Mouse (Mus musculus): ENCODE results near the gene Zfp541. TPM values are rescaled to one million over a fixed set of nuclear protein-coding genes. Genes with fewer than 3 reads are reported as not detected.

The Zfp541 gene
- total and polyA plus RNA-seq, 3 experiments = 0.01 TPM; not detected in 2

DNA sequence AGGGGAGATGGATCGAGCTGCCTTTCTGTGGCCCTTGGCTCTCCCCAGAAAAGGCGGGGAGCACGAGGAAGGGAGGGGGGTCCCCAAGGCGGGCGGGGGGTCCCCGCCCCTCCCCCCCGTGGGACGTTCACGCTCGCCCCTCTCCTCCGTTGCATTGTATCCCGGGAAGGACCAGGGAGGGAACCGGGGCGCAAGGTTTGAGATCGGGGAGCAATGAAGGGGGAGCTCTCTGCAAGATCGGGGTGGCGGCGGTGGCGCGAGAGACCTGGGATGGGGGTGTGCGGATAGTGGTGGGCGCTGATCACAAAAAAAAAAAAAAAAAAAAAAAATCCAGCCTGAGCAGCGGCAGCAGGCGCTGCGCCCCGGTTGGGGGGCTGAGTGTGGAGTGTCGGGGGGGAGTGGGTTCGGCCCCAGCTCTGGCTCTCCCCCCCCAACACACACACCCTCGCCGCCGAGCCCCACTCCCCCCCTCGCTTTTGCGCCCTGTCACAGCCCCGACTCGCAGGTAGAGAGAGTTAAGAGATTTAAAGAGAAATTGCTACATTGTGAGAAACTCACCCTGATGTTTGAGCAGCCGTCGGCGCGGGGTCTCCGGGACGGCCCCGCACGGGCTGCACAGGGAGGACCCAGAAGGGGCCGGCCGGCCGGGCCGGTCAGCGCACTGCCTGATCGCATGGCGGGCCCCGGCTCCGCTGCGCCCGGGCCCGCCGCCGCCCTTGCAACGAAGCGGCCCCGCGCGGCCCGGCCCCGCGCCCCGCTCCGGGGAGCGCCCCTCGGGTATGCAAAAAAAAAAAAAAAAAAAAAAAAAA is 14.1 kb upstream of the Zfp541 start, which contains the start of gene Bicra (continued):
- TF ChIP-seq USF2 (IDR thresholded peaks at IDR 0.05; ENCODE audit: borderline replicate concordance in 1 of 2, insufficient read depth in 1 of 2, low read depth in 1 of 2, low read length in 2 of 2) (no peak), E2F4 (IDR thresholded peaks at IDR 0.05; ENCODE audit: borderline replicate concordance, low read depth, low read length) (no peak), ZKSCAN1 (IDR thresholded peaks at IDR 0.05; ENCODE audit: low read depth, low read length) (no peak)

DNA sequence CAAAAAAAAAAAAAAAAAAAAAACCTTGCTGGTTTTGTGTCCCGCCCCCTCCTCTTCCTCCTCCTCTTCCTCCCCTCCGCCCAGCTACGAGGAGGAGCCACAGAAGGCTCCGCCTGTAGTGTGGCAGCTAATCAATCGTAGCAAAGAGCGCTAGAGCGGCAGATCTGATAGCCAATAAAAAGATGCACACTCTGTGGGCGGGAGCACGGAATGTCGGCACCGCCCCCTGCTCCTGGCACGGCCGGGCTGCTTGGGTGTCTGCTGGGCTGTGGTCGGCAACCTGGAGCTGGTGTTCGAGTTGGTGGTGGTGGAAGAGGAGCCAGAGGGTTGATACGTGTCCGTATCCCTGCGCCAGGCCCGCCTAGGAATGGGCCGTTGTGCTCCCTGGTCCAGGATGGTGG is 13.4 kb upstream of the Zfp541 start:
- peaks cover 0 to 21% of the 10 kb centered on the region in 2 experiments; a peak in 2 of 4 replicates for H3K36me3 ChIP-seq (ENCODE audit: control insufficient read depth in 1 of 2, insufficient read depth in 2 of 2, low read length in 2 of 2)
- H3K4me3 ChIP-seq (ENCODE audit: control insufficient read depth in 1 of 2, insufficient read depth in 1 of 2, low read depth in 2 of 2, low read length in 2 of 2) = peak overlapping the region; percentile 79 to 92
- peak overlapping the region; percentile 84 for H3K9ac ChIP-seq (ENCODE audit: control insufficient read depth, low read depth, low read length, poor library complexity, severe bottlenecking)
- H3K27ac ChIP-seq (ENCODE audit: control insufficient read depth, low read depth, low read length) = peak overlapping the region; percentile 94
- H3K79me2 ChIP-seq (ENCODE audit: control insufficient read depth, insufficient read depth, low read length, poor library complexity) = peaks cover 48% of the 10 kb centered on the region
- DNase-seq (ENCODE audit: low read depth, low spot score) = peak; percentile 98
- H3K4me1 ChIP-seq (ENCODE audit: control insufficient read depth in 1 of 2, insufficient read depth in 2 of 2, low read length in 2 of 2) = peaks cover 5 to 34% of the 10 kb centered on the region in 2 experiments
- H3K27me3 ChIP-seq (ENCODE audit: control insufficient read depth in 1 of 2, insufficient read depth in 2 of 2, low read length in 2 of 2) = no peaks in the 10 kb centered on the region
- H3K9me3 ChIP-seq (replicated peaks; ENCODE audit: insufficient read depth, low read length) = no peaks in the 10 kb centered on the region
- TF ChIP-seq HCFC1 (IDR thresholded peaks at IDR 0.05; ENCODE audit: low read depth, low read length) (peak; percentile 73; the same call in 1 of the 2 replicates), POLR2AphosphoS2 (IDR thresholded peaks at IDR 0.05; ENCODE audit: low read length) (peak; percentile 68), ETS1 (IDR thresholded peaks at IDR 0.05; ENCODE audit: low read depth, low read length) (no peak), MYB (IDR thresholded peaks at IDR 0.05; ENCODE audit: low read depth, low read length) (no peak), MEF2A (IDR thresholded peaks at IDR 0.05; ENCODE audit: extremely low read depth, insufficient replicate concordance, low read depth, low read length, poor library complexity, severe bottlenecking) (no peak), ZNF384 (IDR thresholded peaks at IDR 0.05; ENCODE audit: low read depth, low read length) (peak; percentile 98), NELFE (IDR thresholded peaks at IDR 0.05; ENCODE audit: low read depth, low read length) (peak; percentile 71), ZKSCAN1 (IDR thresholded peaks at IDR 0.05; ENCODE audit: low read depth, low read length) (0 out of 2 replicates have a peak, but pooled peaks have one; percentile 64), POLR2AphosphoS5 (IDR thresholded peaks at IDR 0.05; ENCODE audit: borderline replicate concordance, low read depth, low read length) (0 out of 2 replicates have a peak, but pooled peaks have one; percentile 73), CHD2 (IDR thresholded peaks at IDR 0.05; ENCODE audit: low read length) (peak; percentile 87), BHLHE40 (IDR thresholded peaks at IDR 0.05; ENCODE audit: borderline replicate concordance, low read depth, low read length) (no peak), TBP (IDR thresholded peaks at IDR 0.05; ENCODE audit: low read depth, low read length) (peak; percentile 63; the same call in 1 of the 2 replicates), MAZ (IDR thresholded peaks at IDR 0.05; ENCODE audit: low read depth, low read length) (peak; percentile 72; the same call in 1 of the 2 replicates), GABPA (IDR thresholded peaks at IDR 0.05; ENCODE audit: low read depth, low read length) (no peak), USF2 (IDR thresholded peaks at IDR 0.05; ENCODE audit: borderline replicate concordance in 1 of 2, insufficient read depth in 1 of 2, low read depth in 1 of 2, low read length in 2 of 2) (no peak), E2F4 (IDR thresholded peaks at IDR 0.05; ENCODE audit: borderline replicate concordance, low read depth, low read length) (no peak), JUND (IDR thresholded peaks at IDR 0.05; ENCODE audit: low read depth, low read length) (no peak), RAD21 (IDR thresholded peaks at IDR 0.05; ENCODE audit: low read depth, low read length) (no peak), MYC (IDR thresholded peaks at IDR 0.05; ENCODE audit: low read depth, low read length) (0 out of 2 replicates have a peak, but pooled peaks have one; percentile 8), SIN3A (IDR thresholded peaks at IDR 0.05; ENCODE audit: low read length) (peak; percentile 70), POLR2A (IDR thresholded peaks at IDR 0.05; ENCODE audit: control insufficient read depth in 1 of 2, insufficient read depth in 1 of 2, low read depth in 1 of 2, low read length in 2 of 2, poor library complexity in 1 of 2) (peak; percentile 68 to 77), MAX (IDR thresholded peaks at IDR 0.05; ENCODE audit: low read length) (peak; percentile 8; the same call in 1 of the 2 replicates), RCOR1 (IDR thresholded peaks at IDR 0.05; ENCODE audit: low read depth, low read length) (no peak), ELF1 (IDR thresholded peaks at IDR 0.05; ENCODE audit: low read depth, low read length) (peak; percentile 27; the same call in 1 of the 2 replicates), ZC3H11A (IDR thresholded peaks at IDR 0.05; ENCODE audit: low read depth, low read length) (no peak), CTCF (IDR thresholded peaks at IDR 0.05 in 2 of 3, conservative IDR thresholded peaks at IDR 0.05 in 1 of 3; ENCODE audit: control insufficient read depth in 1 of 3, insufficient read depth in 1 of 3, low read depth in 2 of 3, low read length in 3 of 3, poor library complexity in 1 of 3, severe bottlenecking in 1 of 3) (no peak), CHD1 (IDR thresholded peaks at IDR 0.05; ENCODE audit: low read depth, low read length) (no peak), SMC3 (IDR thresholded peaks at IDR 0.05; ENCODE audit: low read depth, low read length) (no peak), TCF12 (IDR thresholded peaks at IDR 0.05; ENCODE audit: low read depth, low read length) (peak; percentile 24; the same call in 1 of the 2 replicates), NRF1 (IDR thresholded peaks at IDR 0.05; ENCODE audit: insufficient read depth, low read depth, low read length, poor library complexity, severe bottlenecking) (0 out of 2 replicates have a peak, but pooled peaks have one; percentile 29), ZMIZ1 (IDR thresholded peaks at IDR 0.05; ENCODE audit: low read depth, low read length) (0 out of 2 replicates have a peak, but pooled peaks have one; percentile 36), KAT2A (conservative IDR thresholded peaks at IDR 0.05; ENCODE audit: low read depth, low read length) (no peak)
